Mouse (Mus musculus): ENCODE results near the gene Nr2f2. TPM values are rescaled to one million over a fixed set of nuclear protein-coding genes. Genes with fewer than 3 reads are reported as not detected.

The Nr2f2 gene
- polyA plus RNA-seq, 1 experiment, result 6.4 TPM

DNA sequence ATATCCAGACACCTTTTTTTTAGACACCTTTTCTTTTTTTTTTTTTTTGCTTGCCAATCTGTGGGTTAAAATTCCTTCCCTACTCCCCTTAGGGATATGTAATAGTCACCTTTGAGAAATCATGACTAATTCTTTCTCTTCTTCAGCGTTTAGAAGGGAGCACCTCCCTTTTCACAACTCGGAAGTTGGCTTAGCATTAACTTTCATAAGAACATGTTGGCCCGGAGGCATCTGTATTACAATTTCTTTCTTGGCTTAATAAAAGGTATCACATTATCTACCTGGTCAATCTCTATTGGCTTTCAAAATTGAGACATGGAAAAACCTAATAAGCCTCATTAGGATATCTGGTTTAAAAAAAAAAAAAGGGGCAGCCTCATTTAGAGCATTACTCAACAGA, 14.4 kb upstream of the Nr2f2 start:
- Histone ChIP-seq H3K27ac (ENCODE audit: insufficient read depth, low read length) (no peak overlapping the region), H3K9ac (ENCODE audit: low read depth, poor library complexity, severe bottlenecking) (no peak overlapping the region), H3K27me3 (ENCODE audit: control insufficient read depth, insufficient read depth, low read length, poor library complexity, severe bottlenecking) (no peaks in the 10 kb centered on the region; the same call in none of the 2 replicates), H3K4me3 (ENCODE audit: low read depth, low read length) (no peak overlapping the region), H3K9me3 (replicated peaks; ENCODE audit: control insufficient read depth, insufficient read depth, low read length, poor library complexity, severe bottlenecking) (no peaks in the 10 kb centered on the region), H3K4me1 (ENCODE audit: control insufficient read depth, insufficient read depth, low read length) (no peaks in the 10 kb centered on the region), H3K36me3 (ENCODE audit: control insufficient read depth, insufficient read depth, low read length, poor library complexity, severe bottlenecking) (no peaks in the 10 kb centered on the region)
- no peak for TF ChIP-seq EP300 (IDR thresholded peaks at IDR 0.05; ENCODE audit: insufficient read depth, low read depth, low read length)
- no peak for TF ChIP-seq POLR2A (IDR thresholded peaks at IDR 0.05; ENCODE audit: insufficient read depth, low read length)
- no peak for TF ChIP-seq CTCF (IDR thresholded peaks at IDR 0.05; ENCODE audit: low read depth, low read length)

DNA sequence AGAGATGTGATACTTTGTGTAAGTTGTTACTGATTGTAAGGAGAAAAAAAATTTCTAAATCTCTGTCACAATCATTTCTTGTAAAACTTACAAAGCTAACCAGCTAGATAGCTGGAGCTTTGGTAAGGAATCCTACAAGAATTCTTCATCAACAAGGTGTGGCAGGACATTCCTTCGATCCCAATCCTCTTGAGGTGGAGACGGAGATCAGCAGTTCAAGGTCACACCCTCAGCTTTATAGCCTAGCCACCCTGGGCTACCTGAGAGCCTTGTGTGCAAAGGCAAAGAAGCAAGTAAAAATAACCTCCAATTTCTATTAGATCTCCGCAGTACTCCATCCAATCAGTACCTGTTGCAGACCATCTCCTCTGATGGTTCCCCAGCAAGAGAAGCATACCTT, 13.7 kb upstream of the Nr2f2 start:
- Histone ChIP-seq H3K4me3 (ENCODE audit: low read depth, low read length) (no peak overlapping the region), H3K4me1 (ENCODE audit: control insufficient read depth, insufficient read depth, low read length) (no peaks in the 10 kb centered on the region), H3K36me3 (ENCODE audit: control insufficient read depth, insufficient read depth, low read length, poor library complexity, severe bottlenecking) (no peaks in the 10 kb centered on the region), H3K27ac (ENCODE audit: insufficient read depth, low read length) (no peak overlapping the region), H3K27me3 (ENCODE audit: control insufficient read depth, insufficient read depth, low read length, poor library complexity, severe bottlenecking) (no peaks in the 10 kb centered on the region; the same call in 1 of the 2 replicates), H3K9me3 (replicated peaks; ENCODE audit: control insufficient read depth, insufficient read depth, low read length, poor library complexity, severe bottlenecking) (no peaks in the 10 kb centered on the region), H3K9ac (ENCODE audit: low read depth, poor library complexity, severe bottlenecking) (no peak overlapping the region)
- TF ChIP-seq POLR2A (IDR thresholded peaks at IDR 0.05; ENCODE audit: insufficient read depth, low read length) (no peak), EP300 (IDR thresholded peaks at IDR 0.05; ENCODE audit: insufficient read depth, low read depth, low read length) (no peak), CTCF (IDR thresholded peaks at IDR 0.05; ENCODE audit: low read depth, low read length) (no peak)

DNA sequence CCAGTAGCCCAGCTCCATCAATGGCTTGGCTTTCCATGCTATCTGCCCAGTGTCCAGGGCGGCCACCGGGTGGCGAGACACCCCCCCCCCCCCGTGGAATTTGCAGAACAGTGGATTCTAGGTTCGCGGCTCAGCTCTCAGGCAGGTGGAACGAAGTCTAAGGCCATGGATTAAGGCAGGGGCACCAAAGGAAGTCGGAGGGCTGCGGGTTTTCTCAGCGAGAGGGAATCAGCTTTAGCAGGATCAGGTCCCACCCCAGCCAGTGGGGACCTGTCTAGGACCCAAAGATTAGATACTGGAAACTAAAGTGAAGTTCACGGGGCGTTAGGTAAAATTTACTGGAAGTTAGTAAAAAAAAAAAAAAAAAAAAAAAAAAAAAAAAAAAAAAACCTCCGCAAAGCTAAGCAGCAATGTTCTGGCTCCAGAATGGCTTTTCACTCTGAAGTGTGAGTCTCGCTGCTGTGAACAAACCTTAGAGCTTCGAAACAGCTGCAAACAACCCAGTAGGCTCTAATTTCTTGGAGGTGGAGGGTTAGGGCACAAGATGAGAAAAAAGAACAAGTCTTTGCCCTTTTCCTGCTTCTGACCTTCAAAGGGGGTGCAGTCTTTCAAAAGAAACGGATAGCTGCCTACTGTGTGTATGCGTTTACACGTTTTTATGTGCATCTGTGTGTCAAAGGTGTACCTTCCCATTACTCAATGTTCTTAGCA, 4.2 kb upstream of the Nr2f2 start:
- Histone ChIP-seq H3K36me3 (ENCODE audit: control insufficient read depth, insufficient read depth, low read length, poor library complexity, severe bottlenecking) (no peaks in the 10 kb centered on the region), H3K9ac (ENCODE audit: low read depth, poor library complexity, severe bottlenecking) (no peak overlapping the region), H3K4me3 (ENCODE audit: low read depth, low read length) (no peak overlapping the region), H3K27me3 (ENCODE audit: control insufficient read depth, insufficient read depth, low read length, poor library complexity, severe bottlenecking) (peaks cover 28% of the 10 kb centered on the region), H3K9me3 (replicated peaks; ENCODE audit: control insufficient read depth, insufficient read depth, low read length, poor library complexity, severe bottlenecking) (no peaks in the 10 kb centered on the region), H3K27ac (ENCODE audit: insufficient read depth, low read length) (no peak overlapping the region), H3K4me1 (ENCODE audit: control insufficient read depth, insufficient read depth, low read length) (no peaks in the 10 kb centered on the region)
- TF ChIP-seq CTCF (IDR thresholded peaks at IDR 0.05; ENCODE audit: low read depth, low read length), result no peak
- TF ChIP-seq EP300 (IDR thresholded peaks at IDR 0.05; ENCODE audit: insufficient read depth, low read depth, low read length), result no peak
- no peak for TF ChIP-seq POLR2A (IDR thresholded peaks at IDR 0.05; ENCODE audit: insufficient read depth, low read length)

DNA sequence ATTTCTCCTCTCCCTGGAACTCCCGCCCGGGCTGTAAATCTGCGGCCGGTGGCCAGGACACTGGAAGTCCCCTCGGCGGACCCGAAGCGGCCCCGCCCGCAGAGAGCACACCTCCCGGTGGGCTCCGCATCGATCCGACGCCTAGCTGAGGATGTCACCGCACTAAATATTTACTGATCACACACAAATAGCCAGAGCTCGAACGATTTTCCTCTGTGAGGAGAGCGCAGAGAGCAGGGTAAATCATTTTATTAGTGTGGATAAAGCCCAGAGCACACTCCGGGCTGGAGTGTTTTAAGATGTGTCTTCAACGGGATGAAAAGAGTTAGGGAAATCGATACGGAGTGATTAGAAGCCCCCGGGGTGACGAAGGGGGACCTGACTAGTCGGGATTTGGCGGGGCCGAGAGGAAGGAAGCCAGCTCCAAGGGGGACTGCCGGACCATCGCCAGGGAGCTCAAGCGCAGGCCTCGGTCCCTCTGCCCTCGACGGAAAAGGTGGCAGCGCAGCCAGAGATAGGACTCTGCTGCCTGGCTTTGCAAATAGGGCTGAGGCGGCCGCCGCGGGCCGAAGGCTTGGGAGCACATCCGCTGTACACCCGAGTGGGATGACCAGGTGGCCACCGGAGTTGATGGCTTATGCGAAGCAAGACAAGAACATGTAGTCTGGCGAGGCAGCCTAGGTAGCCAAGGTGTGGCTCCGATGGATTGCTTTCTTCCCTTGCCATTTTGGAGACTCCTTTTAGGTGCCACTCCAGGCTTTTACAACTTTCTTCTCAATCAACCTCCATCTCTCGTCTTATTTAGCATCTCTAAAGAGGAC, 3.4 kb upstream of the Nr2f2 start:
- peak overlapping the region; percentile 8 for H3K4me3 ChIP-seq (ENCODE audit: low read depth, low read length)
- H3K27ac ChIP-seq (ENCODE audit: insufficient read depth, low read length), result no peak overlapping the region
- no peak for TF ChIP-seq CTCF (IDR thresholded peaks at IDR 0.05; ENCODE audit: low read depth, low read length)
- no peak for TF ChIP-seq EP300 (IDR thresholded peaks at IDR 0.05; ENCODE audit: insufficient read depth, low read depth, low read length)
- no peak overlapping the region for H3K9ac ChIP-seq (ENCODE audit: low read depth, poor library complexity, severe bottlenecking)
- no peaks in the 10 kb centered on the region for H3K4me1 ChIP-seq (ENCODE audit: control insufficient read depth, insufficient read depth, low read length)
- peaks cover 29% of the 10 kb centered on the region for H3K27me3 ChIP-seq (ENCODE audit: control insufficient read depth, insufficient read depth, low read length, poor library complexity, severe bottlenecking)
- no peaks in the 10 kb centered on the region for H3K36me3 ChIP-seq (ENCODE audit: control insufficient read depth, insufficient read depth, low read length, poor library complexity, severe bottlenecking)
- no peaks in the 10 kb centered on the region for H3K9me3 ChIP-seq (replicated peaks; ENCODE audit: control insufficient read depth, insufficient read depth, low read length, poor library complexity, severe bottlenecking)

DNA sequence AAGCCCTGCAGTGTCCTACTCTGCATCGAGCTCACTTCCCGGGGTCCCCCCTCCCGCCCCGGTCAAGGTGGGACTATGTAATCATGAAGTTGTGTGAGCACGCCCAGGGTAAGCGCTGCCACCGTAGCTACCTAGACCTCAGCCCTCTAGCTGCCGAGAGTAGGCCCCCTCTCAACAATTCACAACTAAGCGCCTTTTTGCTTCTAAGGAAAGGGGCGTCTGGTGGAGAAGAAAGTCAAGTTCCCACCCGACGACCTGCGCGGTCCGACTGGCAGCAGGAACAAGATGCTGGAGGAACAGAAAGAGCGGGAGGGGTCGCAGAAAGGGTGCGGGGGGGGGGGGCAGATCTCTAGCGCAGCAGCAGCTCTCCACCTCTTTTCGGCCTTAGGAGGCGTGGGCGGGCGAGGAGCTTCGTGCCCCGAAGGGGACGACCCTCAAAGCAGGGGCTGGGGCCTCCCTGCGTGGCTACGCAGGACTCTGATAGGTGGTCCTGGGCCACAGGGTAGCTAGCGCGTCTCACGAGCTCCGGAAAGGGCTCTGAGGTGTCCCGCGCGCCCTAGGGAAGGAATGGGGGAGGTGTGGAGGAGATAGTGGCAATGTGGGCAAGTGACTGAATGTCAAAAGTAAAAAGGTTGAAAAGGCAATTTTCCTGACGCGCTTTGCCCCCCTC, 2.7 kb upstream of the Nr2f2 start:
- no peaks in the 10 kb centered on the region for H3K4me1 ChIP-seq (ENCODE audit: control insufficient read depth, insufficient read depth, low read length)
- H3K27me3 ChIP-seq (ENCODE audit: control insufficient read depth, insufficient read depth, low read length, poor library complexity, severe bottlenecking), result peaks cover 31% of the 10 kb centered on the region
- H3K4me3 ChIP-seq (ENCODE audit: low read depth, low read length), result peak overlapping the region; percentile 8
- no peaks in the 10 kb centered on the region for H3K36me3 ChIP-seq (ENCODE audit: control insufficient read depth, insufficient read depth, low read length, poor library complexity, severe bottlenecking)
- TF ChIP-seq CTCF (IDR thresholded peaks at IDR 0.05; ENCODE audit: low read depth, low read length) (no peak), POLR2A (IDR thresholded peaks at IDR 0.05; ENCODE audit: insufficient read depth, low read length) (no peak), EP300 (IDR thresholded peaks at IDR 0.05; ENCODE audit: insufficient read depth, low read depth, low read length) (no peak)
- H3K9me3 ChIP-seq (replicated peaks; ENCODE audit: control insufficient read depth, insufficient read depth, low read length, poor library complexity, severe bottlenecking), result no peaks in the 10 kb centered on the region
- H3K9ac ChIP-seq (ENCODE audit: low read depth, poor library complexity, severe bottlenecking), result no peak overlapping the region
- H3K27ac ChIP-seq (ENCODE audit: insufficient read depth, low read length), result no peak overlapping the region
